Mouse (Mus musculus) retina, postnatal 1 day (tissue): ENCODE data around the gene Commd4.
"Not testable (repeated sequence)": the region's sequence is repeated elsewhere in the genome, so short reads cannot be mapped to it uniquely, and the experiment has no call there.

Source experiments
- DNase-seq: peaks from one replicate; pipeline ENCODE4 v3.0.0-alpha.2; 2012

Commd4 gene

DNA sequence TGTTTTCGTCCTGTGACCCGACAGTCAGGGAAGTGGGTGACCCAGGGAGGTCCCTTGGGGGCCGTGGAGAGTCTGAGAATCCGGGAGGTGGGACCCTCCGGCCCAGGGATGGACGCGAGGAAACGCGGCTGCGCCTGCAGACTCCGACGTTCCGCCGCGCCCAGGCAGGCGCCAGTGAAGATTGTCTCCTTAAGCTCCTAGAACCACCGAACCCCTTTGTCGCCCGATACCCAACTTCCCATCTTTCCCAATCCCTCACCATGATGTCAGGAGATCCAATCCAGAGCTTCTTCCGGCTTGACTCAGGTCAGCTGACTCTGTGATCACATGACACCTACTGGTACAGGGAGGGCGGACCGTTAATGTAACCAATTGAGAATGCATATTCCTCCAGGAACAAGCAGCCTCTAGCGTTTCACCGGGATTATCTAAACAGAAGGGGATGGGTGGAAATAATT lies at the start of gene Commd4:
Gene Commd4, minus strand, starts transcription at position 319 of the 458 bp plus-strand sequence.
- peak; percentile 99 for DNase-seq

DNA sequence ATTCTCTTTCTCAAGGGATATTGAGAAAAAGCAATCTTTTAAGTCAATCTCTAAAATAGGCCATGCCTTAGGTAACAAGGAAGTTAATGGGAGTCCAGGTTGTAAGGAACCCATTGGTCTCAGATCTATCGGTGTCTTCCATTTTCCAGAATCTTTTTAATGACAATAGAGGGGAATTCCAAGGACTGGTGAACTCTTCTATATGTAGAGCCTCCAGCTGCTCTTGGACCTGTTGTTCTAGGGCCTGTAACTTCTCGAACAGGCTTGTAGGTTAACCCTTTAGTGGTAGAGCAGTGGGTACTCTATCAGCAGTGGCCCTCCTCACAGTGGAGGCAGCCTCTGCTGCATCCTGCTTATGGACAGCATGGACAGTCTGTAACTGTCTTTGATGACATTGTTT lies 48.8 kb upstream of the Commd4 start:
- no peak for DNase-seq

GRCm38 (mm10) chr9:57203571-57203970 lies 45.4 kb upstream of the Commd4 start:
- DNase-seq = not testable (repeated sequence)

DNA sequence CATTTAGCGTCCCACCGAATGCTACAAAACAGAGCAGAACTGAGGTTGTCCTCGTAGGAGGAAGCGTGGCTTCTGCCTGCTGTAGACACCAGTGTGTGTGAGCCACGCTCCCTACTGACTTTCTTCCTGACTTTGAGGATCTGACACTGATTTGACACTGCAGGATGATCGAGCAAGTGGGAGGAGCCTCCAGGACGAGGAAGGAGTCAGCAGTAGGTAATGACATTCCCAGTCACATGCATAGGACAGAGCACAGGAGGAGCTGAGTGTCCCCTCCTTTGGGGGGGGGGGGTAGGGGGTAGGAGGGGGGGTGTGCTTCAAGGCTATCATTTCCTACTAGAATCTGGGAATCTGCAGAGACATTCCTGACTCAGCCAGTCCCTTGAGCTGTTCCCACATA lies 44.9 kb upstream of the Commd4 start:
- no peak for DNase-seq

DNA sequence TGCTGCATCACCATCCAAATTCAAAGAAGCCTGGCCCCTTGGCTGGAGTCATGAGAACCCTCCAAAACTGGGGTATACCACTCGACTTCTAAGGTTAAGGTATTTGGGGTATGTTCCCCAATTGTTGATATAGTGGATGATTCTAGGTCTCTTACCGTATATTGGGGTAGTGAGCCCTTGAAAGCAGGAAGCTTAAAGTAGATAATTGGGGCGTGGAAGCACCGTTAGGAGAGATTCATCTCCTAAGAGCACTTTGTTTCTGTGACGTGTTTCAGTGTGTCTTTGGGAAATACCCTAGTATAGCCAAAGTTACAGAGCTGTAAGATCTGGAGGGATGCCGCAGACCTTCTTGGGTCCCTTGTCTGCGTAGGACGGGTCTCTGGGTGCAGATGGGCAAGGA lies 39.3 kb upstream of the Commd4 start:
- DNase-seq = no peak

DNA sequence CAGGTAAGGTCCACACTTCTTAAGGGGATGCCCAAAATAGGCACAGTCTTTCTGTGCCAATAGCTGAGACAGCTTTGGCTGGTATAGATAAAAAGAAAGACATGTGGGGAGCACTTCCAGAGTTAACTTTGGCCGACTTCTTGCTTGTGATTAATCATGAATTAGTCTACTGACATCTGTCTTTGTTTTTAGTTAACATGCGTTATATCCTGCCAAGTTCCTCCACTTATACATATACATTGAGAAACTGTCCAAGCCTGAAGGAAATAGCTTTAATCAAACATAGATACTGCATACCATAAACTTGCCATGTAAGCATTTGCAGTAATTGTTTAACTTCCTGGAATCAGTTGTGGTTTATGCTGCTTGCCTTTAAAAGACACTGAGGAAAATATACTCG lies 38.6 kb upstream of the Commd4 start:
- DNase-seq = no peak

- no peak for DNase-seq
Observed at GRCm38 (mm10) chr9:57168411-57168810, 10.3 kb upstream of the Commd4 start.

GRCm38 (mm10) chr9:57166173-57166572 lies 8.0 kb upstream of the Commd4 start:
- no peak for DNase-seq

DNA sequence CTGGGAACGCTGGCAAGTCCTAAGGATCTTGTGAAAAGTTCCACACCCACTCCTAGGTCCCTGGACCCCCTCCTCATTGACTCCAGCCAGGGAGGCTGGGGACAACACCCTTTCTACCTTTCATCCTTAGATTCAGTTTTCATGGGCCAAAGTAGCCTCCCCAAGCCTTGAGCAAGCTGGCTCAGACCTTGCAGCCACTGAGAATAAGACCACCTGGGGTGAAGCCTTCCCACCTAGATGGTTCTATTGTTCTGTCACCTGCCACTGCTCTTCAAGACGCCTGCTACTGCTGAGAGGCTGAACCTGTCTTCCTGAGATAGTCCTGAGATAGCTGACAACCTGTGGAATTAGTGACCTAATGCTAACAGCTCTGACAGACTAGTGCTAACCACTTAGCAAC lies 5.0 kb upstream of the Commd4 start:
- DNase-seq = no peak

DNA sequence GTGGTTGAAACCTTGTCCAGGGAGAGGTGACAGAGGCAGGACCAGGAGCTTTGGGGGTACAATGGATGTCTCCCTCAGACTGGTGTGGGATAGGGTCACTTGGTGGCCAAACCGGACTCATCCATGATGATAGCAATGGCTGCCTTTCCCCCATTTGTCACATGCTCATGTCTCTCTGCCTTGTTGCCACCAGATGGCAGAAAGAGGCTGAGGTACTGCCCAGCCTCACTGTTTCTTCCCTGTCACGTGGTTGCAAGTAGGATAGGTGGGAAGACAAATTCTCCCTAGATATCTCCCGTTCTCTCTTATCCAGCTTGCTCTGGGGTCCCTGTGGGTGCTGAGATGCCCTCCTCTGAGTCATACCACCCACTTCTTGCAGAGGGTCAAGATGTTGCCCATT lies 4.4 kb upstream of the Commd4 start:
- peak; percentile 64 for DNase-seq

DNA sequence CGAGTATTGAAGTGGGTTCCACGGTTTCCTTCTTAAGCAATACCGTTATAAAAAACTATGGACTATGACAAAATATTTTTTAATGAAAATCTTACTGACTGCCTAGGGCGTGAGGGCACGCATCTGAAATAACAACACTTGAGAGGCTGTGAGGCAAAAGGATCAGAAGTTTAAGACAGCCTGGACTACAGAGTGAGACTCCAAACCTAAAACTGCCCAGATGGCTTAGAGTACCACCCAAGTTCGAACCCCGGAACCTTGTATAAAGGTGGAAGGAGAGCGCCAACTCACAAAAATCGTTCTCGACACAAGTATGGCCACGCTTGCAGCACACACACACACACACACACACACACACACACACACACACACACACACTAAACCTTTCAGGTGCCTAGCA lies 375 bp upstream of the Commd4 start:
- no peak for DNase-seq

GRCm38 (mm10) chr9:57157499-57157898 lies 632 bp downstream of the Commd4 start:
- DNase-seq = no peak

DNA sequence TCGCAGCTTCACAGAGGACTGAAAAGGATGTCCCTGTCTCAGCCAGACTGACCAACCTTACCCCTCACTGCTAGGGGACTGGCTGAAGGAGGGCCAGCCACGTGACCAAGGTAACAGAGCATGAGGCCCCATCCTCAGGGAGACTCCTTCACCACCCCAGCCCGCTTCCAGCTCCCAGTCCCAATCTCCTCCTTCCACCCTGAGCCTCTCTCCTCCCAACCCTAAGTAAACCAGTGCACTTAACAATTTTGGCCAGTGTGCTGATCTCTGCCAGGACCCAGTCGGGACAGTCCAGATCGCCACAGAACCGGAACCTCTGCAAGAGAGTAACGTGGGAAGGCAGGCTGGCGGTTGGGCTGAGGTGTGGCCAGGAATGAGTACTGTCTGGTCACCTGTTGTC lies 1.3 kb downstream of the Commd4 start:
- DNase-seq = no peak

DNA sequence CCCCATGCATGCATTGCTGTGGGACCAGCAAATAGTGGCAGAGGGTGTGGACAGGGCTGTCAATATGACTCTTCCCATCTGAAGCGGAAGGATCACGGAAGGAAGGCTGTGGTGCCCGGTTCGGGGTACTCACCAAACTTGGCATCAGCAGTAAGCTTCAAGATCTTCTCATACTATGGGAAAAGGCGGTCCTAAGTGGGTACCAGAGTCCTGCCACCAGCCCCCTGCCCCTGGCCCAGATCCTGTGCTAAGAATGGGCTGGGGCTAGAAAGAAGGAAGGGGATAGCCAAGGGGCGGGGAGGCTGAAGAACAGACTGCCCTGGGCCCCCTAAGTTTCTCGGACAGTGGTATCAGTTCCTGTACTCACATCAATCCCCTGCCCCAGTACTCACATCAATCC lies 1.7 kb downstream of the Commd4 start:
- DNase-seq = no peak

DNA sequence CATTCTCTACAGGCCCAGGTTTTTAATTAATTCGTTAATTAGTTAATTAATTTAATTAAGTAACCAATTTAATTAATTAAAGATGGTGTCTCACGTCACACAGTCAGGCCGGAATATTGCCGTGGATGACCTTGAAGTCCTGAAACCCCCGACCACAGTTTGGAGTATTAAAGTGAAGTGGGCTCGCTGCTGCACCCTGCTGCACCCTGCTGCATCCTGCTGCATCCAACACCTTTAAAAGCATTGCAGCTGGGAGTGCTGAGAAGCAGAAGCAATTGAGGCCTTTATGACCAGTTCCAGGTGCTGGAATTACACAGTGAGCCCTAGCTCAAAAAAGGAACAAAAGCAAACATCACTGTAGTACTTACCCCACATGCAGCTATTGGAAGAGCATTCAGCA lies 5.8 kb downstream of the Commd4 start:
- peak; percentile 6 for DNase-seq

DNA sequence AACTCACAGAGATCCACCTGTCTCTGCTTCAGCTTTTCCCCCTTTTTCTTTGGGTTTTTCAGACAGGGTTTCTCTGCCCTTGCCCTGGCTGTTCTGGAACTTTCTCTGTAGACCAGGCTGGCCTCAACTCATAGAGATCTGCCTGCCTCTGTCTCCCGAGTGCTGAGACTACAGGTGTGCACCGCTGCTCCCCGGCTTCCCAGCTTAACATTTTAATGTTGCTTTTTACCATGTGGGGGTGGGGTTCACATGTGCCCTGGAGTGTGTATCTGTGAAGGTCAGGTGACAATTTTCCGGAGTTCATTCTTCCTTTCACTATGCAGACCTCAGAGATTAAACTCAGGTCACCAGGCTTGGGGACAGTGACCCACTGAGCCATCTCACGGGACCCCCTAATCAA lies 7.9 kb downstream of the Commd4 start:
- no peak for DNase-seq

- no peak for DNase-seq
Observed at GRCm38 (mm10) chr9:57149021-57149420, 9.1 kb downstream of the Commd4 start.

- peak; percentile 94 for DNase-seq
Observed at GRCm38 (mm10) chr9:57148144-57148878, 9.8 kb downstream of the Commd4 start, which contains the start of gene Neil1. Gene Neil1 (minus strand): TSS chr9:57148305.

GRCm38 (mm10) chr9:57147205-57148143 lies 10.7 kb downstream of the Commd4 start:
- DNase-seq = peak; percentile 53

- no peak for DNase-seq
Observed at GRCm38 (mm10) chr9:57146451-57147066, 11.6 kb downstream of the Commd4 start.

- DNase-seq = no peak
Observed at GRCm38 (mm10) chr9:57144830-57145229, 13.3 kb downstream of the Commd4 start.

GRCm38 (mm10) chr9:57143212-57143611 lies 14.9 kb downstream of the Commd4 start:
- DNase-seq = no peak
